Mouse (Mus musculus): ENCODE measurements at regions not wholly inside any gene's neighbourhood (a gene's known extent, or its start where the extent isn't known, plus 50 kb on each side); places are given as distances from the start of the nearest gene placed in this dataset.

- TF ChIP-seq CTCF (IDR thresholded peaks at IDR 0.05; ENCODE audit: insufficient read depth, low read depth, low read length) (no peak), POLR2A (IDR thresholded peaks at IDR 0.05; ENCODE audit: insufficient read depth, low read depth, low read length) (no peak)
Observed at GRCm38 (mm10) chr9:41478106-41478848, 316.8 kb upstream of the Ubash3b start.
